Mouse (Mus musculus): Measurements from ENCODE around the gene Ptprf. TPM values are rescaled to one million over a fixed set of nuclear protein-coding genes. Genes with fewer than 3 reads are reported as not detected.

The Ptprf gene
- polyA plus RNA-seq, 1 experiment = 7.6 TPM

DNA sequence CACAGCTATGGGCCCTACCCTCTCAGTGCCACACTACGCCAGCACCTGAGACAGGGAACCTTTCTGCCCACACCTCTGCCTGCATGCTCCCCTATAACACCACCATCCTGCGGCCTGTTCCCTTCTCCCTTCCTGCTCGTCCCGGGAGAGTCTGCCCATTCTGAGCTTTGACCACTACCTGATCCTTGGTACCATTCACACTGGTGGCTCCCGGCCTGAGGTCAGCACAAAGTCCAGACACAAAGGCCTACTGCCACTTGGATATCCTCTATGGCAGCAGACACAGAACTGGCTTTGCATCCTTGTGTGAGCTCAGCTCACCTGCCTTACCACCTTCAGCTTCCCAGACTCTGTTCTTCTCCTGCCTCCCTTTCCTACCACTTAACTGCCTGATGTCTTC, 72.7 kb downstream of the Ptprf start:
- H3K36me3 ChIP-seq (ENCODE audit: control insufficient read depth, insufficient read depth) = no peaks in the 10 kb centered on the region
- TF ChIP-seq POLR2A (IDR thresholded peaks at IDR 0.05; ENCODE audit: insufficient read length, low read depth) (no peak), MAX (IDR thresholded peaks at IDR 0.05; ENCODE audit: low read depth) (no peak), POLR2AphosphoS2 (IDR thresholded peaks at IDR 0.05; ENCODE audit: insufficient read length, low read depth) (no peak), USF1 (IDR thresholded peaks at IDR 0.05; ENCODE audit: low read depth) (no peak), CEBPB (IDR thresholded peaks at IDR 0.05; ENCODE audit: insufficient read depth, poor library complexity, severe bottlenecking) (no peak), SRF (IDR thresholded peaks at IDR 0.05; ENCODE audit: control insufficient read depth, insufficient read length, low read depth) (no peak), REST (IDR thresholded peaks at IDR 0.05; ENCODE audit: insufficient read depth, insufficient read length) (no peak), E2F4 (IDR thresholded peaks at IDR 0.05; ENCODE audit: insufficient read depth) (no peak), TCF3 (IDR thresholded peaks at IDR 0.05; ENCODE audit: insufficient read length, low read depth) (no peak), MYOD1 (IDR thresholded peaks at IDR 0.05; ENCODE audit: control insufficient read depth in 1 of 3, insufficient read length in 2 of 3, low read depth in 2 of 3) (no peak), TCF12 (IDR thresholded peaks at IDR 0.05; ENCODE audit: insufficient read depth, poor library complexity, severe bottlenecking) (no peak), MYOG (IDR thresholded peaks at IDR 0.05; ENCODE audit: control insufficient read depth in 1 of 3, insufficient read depth in 1 of 3, insufficient read length in 2 of 3, low read depth in 2 of 3) (no peak)

DNA sequence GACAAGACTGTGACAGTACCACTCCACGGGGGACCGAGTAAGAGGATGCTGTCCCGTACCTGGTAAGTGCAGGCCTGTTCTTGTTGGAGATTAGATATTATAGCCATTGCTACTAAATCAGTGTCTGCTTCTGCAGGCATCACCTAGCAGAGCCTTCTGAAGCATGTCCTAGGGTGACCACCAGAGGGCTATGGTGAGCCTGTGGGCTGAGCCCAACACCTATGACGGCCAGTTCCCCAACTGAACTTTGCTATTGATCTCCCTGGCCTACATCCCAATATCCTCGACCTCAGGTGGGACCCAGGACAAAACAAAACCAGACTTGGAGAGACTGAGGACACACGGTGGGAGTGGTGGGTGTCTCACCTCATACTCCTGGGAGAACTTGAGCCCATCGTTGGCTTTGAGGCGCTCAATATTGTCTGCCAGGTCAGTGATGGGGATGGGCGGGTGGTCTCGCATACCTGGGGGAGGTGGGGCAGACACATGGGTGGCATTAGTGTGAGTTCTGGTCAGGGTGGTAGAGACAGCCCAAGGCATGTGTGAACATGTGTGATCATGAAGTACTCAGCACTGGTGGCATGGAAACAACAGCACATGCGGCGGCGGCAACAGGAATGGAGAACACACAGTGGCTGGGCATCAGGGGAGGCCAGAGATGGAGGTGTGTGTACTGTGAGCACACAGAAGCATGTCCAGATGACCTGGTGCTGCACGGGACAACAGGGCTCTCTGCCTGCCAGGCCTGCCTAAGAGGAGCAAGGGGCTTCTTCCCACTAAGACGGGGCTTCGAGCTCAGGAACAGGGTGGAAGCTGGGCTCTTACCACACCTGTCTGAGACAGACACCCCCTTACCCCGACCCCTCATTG, 74.2 kb downstream of the Ptprf start:
- no peaks in the 10 kb centered on the region for H3K36me3 ChIP-seq (ENCODE audit: control insufficient read depth, insufficient read depth)
- no peak overlapping the region for H3K4me3 ChIP-seq

More for the DNA sequence above, 72.7 kb downstream of the Ptprf start:
- H3K4me2 ChIP-seq (ENCODE audit: low read depth) = no peak overlapping the region
- H3K27me3 ChIP-seq (ENCODE audit: control insufficient read depth, insufficient read depth, insufficient read length) = no peaks in the 10 kb centered on the region
- H3ac ChIP-seq (ENCODE audit: control insufficient read depth, insufficient read length) = no peak overlapping the region
- no peak overlapping the region for H3K4me3 ChIP-seq
- H3K79me2 ChIP-seq (ENCODE audit: control insufficient read depth, insufficient read depth) = no peaks in the 10 kb centered on the region

DNA sequence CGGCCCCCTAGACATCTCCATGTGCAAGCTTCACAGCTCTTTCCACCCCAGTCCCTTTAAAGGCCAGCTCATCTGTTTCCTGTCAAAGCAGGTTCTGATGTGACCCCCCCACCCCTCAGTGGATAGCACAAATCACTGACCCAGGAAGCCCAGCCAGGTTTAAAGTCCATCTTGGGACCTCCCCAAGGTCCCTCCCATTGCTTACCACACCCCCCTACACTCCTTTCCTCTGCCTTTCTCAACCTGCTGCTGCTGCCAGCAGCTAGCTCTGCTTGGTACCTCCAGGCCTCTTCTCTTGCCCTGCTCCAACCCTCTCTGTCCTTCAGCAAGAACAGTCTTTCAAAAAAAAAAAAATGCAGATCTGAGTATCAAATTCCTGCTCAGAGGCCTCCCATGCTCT, 76.3 kb downstream of the Ptprf start:
- TF ChIP-seq USF1 (IDR thresholded peaks at IDR 0.05; ENCODE audit: low read depth) (no peak), MYOD1 (IDR thresholded peaks at IDR 0.05; ENCODE audit: control insufficient read depth in 1 of 3, insufficient read length in 2 of 3, low read depth in 2 of 3) (no peak), MAX (IDR thresholded peaks at IDR 0.05; ENCODE audit: low read depth) (no peak), TCF12 (IDR thresholded peaks at IDR 0.05; ENCODE audit: insufficient read depth, poor library complexity, severe bottlenecking) (no peak), E2F4 (IDR thresholded peaks at IDR 0.05; ENCODE audit: insufficient read depth) (no peak), SRF (IDR thresholded peaks at IDR 0.05; ENCODE audit: control insufficient read depth, insufficient read length, low read depth) (no peak), MYOG (IDR thresholded peaks at IDR 0.05; ENCODE audit: control insufficient read depth in 1 of 3, insufficient read depth in 1 of 3, insufficient read length in 2 of 3, low read depth in 2 of 3) (no peak), POLR2AphosphoS2 (IDR thresholded peaks at IDR 0.05; ENCODE audit: insufficient read length, low read depth) (no peak), POLR2A (IDR thresholded peaks at IDR 0.05; ENCODE audit: insufficient read length, low read depth) (no peak), CEBPB (IDR thresholded peaks at IDR 0.05; ENCODE audit: insufficient read depth, poor library complexity, severe bottlenecking) (no peak), TCF3 (IDR thresholded peaks at IDR 0.05; ENCODE audit: insufficient read length, low read depth) (no peak), REST (IDR thresholded peaks at IDR 0.05; ENCODE audit: insufficient read depth, insufficient read length) (no peak)
- Histone ChIP-seq H3K79me2 (ENCODE audit: control insufficient read depth, insufficient read depth) (no peaks in the 10 kb centered on the region), H3ac (ENCODE audit: control insufficient read depth, insufficient read length) (no peak overlapping the region), H3K27me3 (ENCODE audit: control insufficient read depth, insufficient read depth, insufficient read length) (no peaks in the 10 kb centered on the region), H3K4me2 (ENCODE audit: low read depth) (no peak overlapping the region), H3K4me3 (no peak overlapping the region), H3K36me3 (ENCODE audit: control insufficient read depth, insufficient read depth) (no peaks in the 10 kb centered on the region)

More for the DNA sequence above, 74.2 kb downstream of the Ptprf start:
- Histone ChIP-seq H3K79me2 (ENCODE audit: control insufficient read depth, insufficient read depth) (no peaks in the 10 kb centered on the region), H3K4me2 (ENCODE audit: low read depth) (no peak overlapping the region), H3K27me3 (ENCODE audit: control insufficient read depth, insufficient read depth, insufficient read length) (no peaks in the 10 kb centered on the region), H3ac (ENCODE audit: control insufficient read depth, insufficient read length) (no peak overlapping the region)
- TF ChIP-seq CEBPB (IDR thresholded peaks at IDR 0.05; ENCODE audit: insufficient read depth, poor library complexity, severe bottlenecking) (no peak), POLR2AphosphoS2 (IDR thresholded peaks at IDR 0.05; ENCODE audit: insufficient read length, low read depth) (no peak), TCF12 (IDR thresholded peaks at IDR 0.05; ENCODE audit: insufficient read depth, poor library complexity, severe bottlenecking) (no peak), REST (IDR thresholded peaks at IDR 0.05; ENCODE audit: insufficient read depth, insufficient read length) (no peak), MYOD1 (IDR thresholded peaks at IDR 0.05; ENCODE audit: control insufficient read depth in 1 of 3, insufficient read length in 2 of 3, low read depth in 2 of 3) (no peak), MYOG (IDR thresholded peaks at IDR 0.05; ENCODE audit: control insufficient read depth in 1 of 3, insufficient read depth in 1 of 3, insufficient read length in 2 of 3, low read depth in 2 of 3) (no peak), POLR2A (IDR thresholded peaks at IDR 0.05; ENCODE audit: insufficient read length, low read depth) (no peak), E2F4 (IDR thresholded peaks at IDR 0.05; ENCODE audit: insufficient read depth) (no peak), TCF3 (IDR thresholded peaks at IDR 0.05; ENCODE audit: insufficient read length, low read depth) (no peak)

DNA sequence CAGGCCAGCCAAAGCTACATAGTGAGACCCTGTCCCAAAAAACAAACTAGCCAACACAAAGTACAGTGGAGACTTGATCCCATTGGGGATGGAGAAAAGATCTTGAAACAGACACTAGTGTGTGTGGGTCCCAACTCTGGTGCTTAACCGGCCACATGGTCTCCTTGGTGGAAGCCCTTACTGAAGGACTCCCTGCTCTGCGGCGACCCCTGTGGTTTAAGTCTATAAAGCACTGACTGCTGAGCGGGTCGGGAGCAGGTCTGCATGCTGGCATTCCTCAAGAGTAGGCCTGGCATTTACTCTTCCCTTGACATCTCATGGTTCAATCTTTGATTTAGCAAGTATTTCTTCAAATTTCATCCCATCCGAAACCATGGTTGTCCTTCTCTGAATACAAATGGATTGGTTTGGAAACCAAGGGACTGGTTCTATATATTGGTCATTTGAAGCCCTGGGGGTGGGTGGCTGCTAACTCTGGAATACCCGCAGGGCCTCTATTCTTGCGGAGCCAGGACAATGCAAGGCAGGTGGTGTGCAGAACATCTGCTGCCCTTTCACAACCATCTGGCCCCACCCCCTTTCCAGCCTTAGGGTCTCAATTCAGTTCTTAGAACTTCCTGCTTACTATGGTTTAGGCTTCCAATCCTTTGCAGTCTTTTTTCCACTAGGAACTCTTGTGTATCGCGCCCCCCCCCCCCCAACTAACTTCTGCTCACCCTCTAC, 84.1 kb downstream of the Ptprf start:
- H3K36me3 ChIP-seq (ENCODE audit: control insufficient read depth, insufficient read depth) = no peaks in the 10 kb centered on the region
- no peak overlapping the region for H3ac ChIP-seq (ENCODE audit: control insufficient read depth, insufficient read length)
- H3K27me3 ChIP-seq (ENCODE audit: control insufficient read depth, insufficient read depth, insufficient read length) = peaks cover 16% of the 10 kb centered on the region
- no peak overlapping the region for H3K4me3 ChIP-seq
- H3K4me2 ChIP-seq (ENCODE audit: low read depth) = no peak overlapping the region
- H3K79me2 ChIP-seq (ENCODE audit: control insufficient read depth, insufficient read depth) = no peaks in the 10 kb centered on the region
- TF ChIP-seq MYOG (IDR thresholded peaks at IDR 0.05; ENCODE audit: control insufficient read depth in 1 of 3, insufficient read depth in 1 of 3, insufficient read length in 2 of 3, low read depth in 2 of 3) (no peak), MYOD1 (IDR thresholded peaks at IDR 0.05; ENCODE audit: control insufficient read depth in 1 of 3, insufficient read length in 2 of 3, low read depth in 2 of 3) (peak in 1 of 3 experiments; percentile 3)

Data from myocyte (in vitro differentiated cells).